Mouse (Mus musculus): Measurements from ENCODE around the gene Arhgef12. TPM values are rescaled to one million over a fixed set of nuclear protein-coding genes. Genes with fewer than 3 reads are reported as not detected.
"Not testable (repeated sequence)": the region's sequence is repeated elsewhere in the genome, so short reads cannot be mapped to it uniquely, and the experiment has no call there.

Arhgef12 gene
- polyA plus RNA-seq, 1 experiment from 2014 or later, result 23.2 TPM

- Histone ChIP-seq H3K9ac (replicated peaks) (no peak overlapping the region), H3K4me3 (replicated peaks) (no peak overlapping the region), H3K27ac (replicated peaks) (no peak overlapping the region), H3K4me2 (no peak overlapping the region), H3K27me3 (replicated peaks) (no peaks in the 10 kb centered on the region), H3K36me3 (no peaks in the 10 kb centered on the region), H3K4me1 (peaks cover 8% of the 10 kb centered on the region), H3K9me3 (replicated peaks) (no peaks in the 10 kb centered on the region)
- 92% methylated on average over 2 of the region's 2 CpGs for WGBS
- ATAC-seq (ENCODE audit: low FRiP score), result no peak
These were observed 23.6 kb upstream of the Arhgef12 start for GRCm38 (mm10) chr9:43130684-43131083.

DNA sequence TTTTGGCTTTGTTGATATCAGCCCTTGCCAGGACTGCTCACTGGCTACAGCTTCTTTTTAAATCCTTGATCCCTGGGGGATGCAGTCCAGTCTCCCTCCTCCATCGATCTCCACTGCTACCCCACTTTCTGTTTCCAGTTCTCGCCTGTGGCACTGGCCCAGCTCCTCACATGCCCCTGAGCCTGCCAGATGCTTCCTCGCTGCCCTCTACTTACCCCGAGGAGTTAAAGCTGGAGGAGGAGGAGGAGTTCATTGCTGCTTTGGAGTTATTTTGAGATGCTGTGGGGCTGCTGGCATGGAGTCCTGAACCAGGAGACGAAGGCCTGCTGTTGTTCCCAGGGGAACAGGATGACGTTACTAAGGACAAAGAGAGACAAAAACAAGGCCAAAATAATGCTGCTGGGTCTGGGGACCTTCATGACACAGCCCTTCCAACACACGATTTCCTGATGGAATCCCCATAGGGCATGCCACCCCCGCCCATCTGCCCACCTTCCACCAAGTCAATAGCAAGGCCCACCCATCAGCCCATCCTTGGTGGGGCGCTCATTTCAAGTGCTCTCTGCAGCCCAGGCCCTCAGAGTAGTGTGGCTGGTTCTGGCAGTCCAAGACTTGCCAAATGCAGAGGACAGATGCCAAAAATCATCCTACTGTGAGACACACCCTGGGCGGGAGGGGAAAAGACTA lies 20.2 kb upstream of the Arhgef12 start:
- H3K27ac ChIP-seq (replicated peaks), result no peak overlapping the region
- 72% methylated on average over 10 of the region's 10 CpGs for WGBS
- peaks cover 8% of the 10 kb centered on the region for H3K4me1 ChIP-seq
- no peak for ATAC-seq (ENCODE audit: low FRiP score)
- no peaks in the 10 kb centered on the region for H3K27me3 ChIP-seq (replicated peaks)
- no peaks in the 10 kb centered on the region for H3K36me3 ChIP-seq
- no peaks in the 10 kb centered on the region for H3K9me3 ChIP-seq (replicated peaks)
- H3K9ac ChIP-seq (replicated peaks), result no peak overlapping the region
- H3K4me3 ChIP-seq (replicated peaks), result no peak overlapping the region
- no peak overlapping the region for H3K4me2 ChIP-seq

DNA sequence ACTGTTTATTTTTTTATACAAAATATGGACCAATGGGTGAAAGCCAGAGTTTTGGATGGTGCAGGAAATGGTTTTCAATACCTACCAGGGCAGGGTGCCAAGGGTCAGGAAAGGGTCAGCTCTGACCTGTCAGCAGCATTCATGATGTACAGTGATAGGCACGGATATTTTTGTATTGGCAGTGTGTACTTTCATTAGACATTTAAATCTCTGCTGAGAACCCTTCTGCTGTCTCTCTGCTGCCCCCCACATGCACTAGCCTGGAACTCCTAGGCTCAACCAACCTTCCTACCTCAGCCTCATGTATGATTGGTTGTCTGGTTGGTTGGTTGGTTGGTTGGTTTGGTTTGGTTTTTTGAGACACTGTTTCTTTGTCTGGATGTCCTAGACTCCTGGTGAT lies 15.3 kb upstream of the Arhgef12 start:
- Histone ChIP-seq H3K27me3 (replicated peaks) (no peaks in the 10 kb centered on the region), H3K4me3 (replicated peaks) (no peak overlapping the region), H3K4me2 (no peak overlapping the region), H3K27ac (replicated peaks) (no peak overlapping the region), H3K9ac (replicated peaks) (no peak overlapping the region), H3K4me1 (no peaks in the 10 kb centered on the region), H3K9me3 (replicated peaks) (no peaks in the 10 kb centered on the region), H3K36me3 (no peaks in the 10 kb centered on the region)
- 74% methylated on average over 1 of the region's 1 CpGs for WGBS
- no peak for ATAC-seq (ENCODE audit: low FRiP score)

DNA sequence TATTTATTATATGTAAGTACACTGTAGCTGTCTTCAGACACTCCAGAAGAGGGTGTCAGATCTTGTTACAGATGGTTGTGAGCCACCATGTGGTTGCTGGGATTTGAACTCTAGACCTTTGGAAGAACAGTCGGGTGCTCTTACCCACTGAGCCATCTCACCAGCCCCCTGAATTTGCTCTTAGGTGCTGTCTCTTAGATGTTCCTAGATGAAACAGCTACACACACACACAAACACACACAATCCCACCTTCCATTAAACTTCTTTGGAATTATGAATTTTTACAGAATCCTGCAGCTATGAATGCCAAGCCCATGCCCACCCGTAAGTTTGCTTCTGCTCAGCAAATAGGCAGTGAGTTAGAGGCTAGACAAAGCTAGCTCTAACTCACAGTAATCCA lies 14.9 kb upstream of the Arhgef12 start:
- ATAC-seq (ENCODE audit: low FRiP score); H3K9me3 ChIP-seq (replicated peaks); H3K4me2 ChIP-seq; H3K36me3 ChIP-seq; H3K4me1 ChIP-seq; H3K27ac ChIP-seq (replicated peaks); H3K9ac ChIP-seq (replicated peaks); H3K27me3 ChIP-seq (replicated peaks); H3K4me3 ChIP-seq (replicated peaks): not testable (repeated sequence)
- 90% methylated on average over 2 of the region's 2 CpGs for WGBS

DNA sequence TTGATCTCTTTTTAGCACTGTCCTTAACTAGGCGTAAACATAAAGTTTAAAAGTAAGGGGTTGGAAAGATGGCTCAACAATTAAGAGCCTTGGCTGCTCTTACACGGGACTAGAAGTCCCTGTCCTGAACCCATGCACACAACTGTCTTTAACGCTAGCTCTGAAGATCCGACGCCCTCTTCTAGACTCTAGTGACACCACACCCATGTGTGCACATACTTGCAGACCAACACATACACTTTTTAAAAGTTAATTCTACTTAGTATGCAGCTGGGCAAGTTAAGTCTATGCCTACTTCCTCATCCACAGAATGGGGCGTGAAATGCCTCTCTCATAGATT lies 9.9 kb upstream of the Arhgef12 start:
- H3K4me2 ChIP-seq, result peak overlapping the region; percentile 74
- no peak overlapping the region for H3K4me3 ChIP-seq (replicated peaks)
- no peak overlapping the region for H3K9ac ChIP-seq (replicated peaks)
- no peaks in the 10 kb centered on the region for H3K9me3 ChIP-seq (replicated peaks)
- H3K27ac ChIP-seq (replicated peaks), result 0 out of 2 replicates have a peak overlapping the region, but pooled peaks have one; percentile 80
- peaks cover 2% of the 10 kb centered on the region; the same call in 1 of the 2 replicates for H3K36me3 ChIP-seq
- WGBS, result 90% methylated on average over 6 of the region's 6 CpGs
- H3K27me3 ChIP-seq (replicated peaks), result no peaks in the 10 kb centered on the region
- ATAC-seq (ENCODE audit: low FRiP score), result peak; percentile 16; the same call in 1 of the 2 replicates
- peaks cover 23% of the 10 kb centered on the region for H3K4me1 ChIP-seq

- peak; percentile 98 for ATAC-seq (ENCODE audit: low FRiP score)
- 4% methylated on average over 53 of the region's 55 CpGs for WGBS
- H3K4me2 ChIP-seq, result peak within 1 kb of the TSS; percentile 74
- H3K27ac ChIP-seq (replicated peaks), result peak within 1 kb of the TSS; percentile 80
- H3K4me3 ChIP-seq (replicated peaks), result peak within 1 kb of the TSS; percentile 96
- H3K9me3 ChIP-seq (replicated peaks), result no peaks in the 10 kb centered on the region
- H3K27me3 ChIP-seq (replicated peaks), result no peaks in the 10 kb centered on the region
- H3K36me3 ChIP-seq, result peaks cover 8% of the 10 kb centered on the region
- peaks cover 23% of the 10 kb centered on the region for H3K4me1 ChIP-seq
- H3K9ac ChIP-seq (replicated peaks), result peak within 1 kb of the TSS; percentile 98
These were observed 9.3 kb upstream of the Arhgef12 start, which contains the start of gene Tmem136 for GRCm38 (mm10) chr9:43116134-43116996. Tmem136 (minus strand) TSS chr9:43116570.

GRCm38 (mm10) chr9:43115431-43116133 lies 8.5 kb upstream of the Arhgef12 start:
- Histone ChIP-seq H3K9ac (replicated peaks) (peak overlapping the region; percentile 98), H3K9me3 (replicated peaks) (no peaks in the 10 kb centered on the region), H3K4me1 (peaks cover 23% of the 10 kb centered on the region), H3K27ac (replicated peaks) (peak overlapping the region; percentile 80), H3K36me3 (peaks cover 16% of the 10 kb centered on the region), H3K27me3 (replicated peaks) (no peaks in the 10 kb centered on the region), H3K4me2 (peak overlapping the region; percentile 74), H3K4me3 (replicated peaks) (peak overlapping the region; percentile 96)
- no peak for ATAC-seq (ENCODE audit: low FRiP score)
- WGBS, result 18% methylated on average over 12 of the region's 12 CpGs

- Histone ChIP-seq H3K9ac (replicated peaks) (no peak overlapping the region), H3K27me3 (replicated peaks) (no peaks in the 10 kb centered on the region), H3K9me3 (replicated peaks) (no peaks in the 10 kb centered on the region), H3K4me2 (peak overlapping the region; percentile 74), H3K27ac (replicated peaks) (no peak overlapping the region), H3K4me1 (peaks cover 23% of the 10 kb centered on the region), H3K4me3 (replicated peaks) (no peak overlapping the region), H3K36me3 (peaks cover 22% of the 10 kb centered on the region)
- ATAC-seq (ENCODE audit: low FRiP score), result no peak
- WGBS, result 95% methylated on average over 4 of the region's 4 CpGs
These were observed 7.8 kb upstream of the Arhgef12 start for GRCm38 (mm10) chr9:43114833-43115232.

- WGBS, result 87% methylated on average over 8 of the region's 8 CpGs
- Histone ChIP-seq H3K4me1 (peaks cover 28% of the 10 kb centered on the region), H3K27ac (replicated peaks) (no peak overlapping the region), H3K9ac (replicated peaks) (no peak overlapping the region), H3K36me3 (peaks cover 26% of the 10 kb centered on the region), H3K4me2 (no peak overlapping the region), H3K27me3 (replicated peaks) (no peaks in the 10 kb centered on the region), H3K9me3 (replicated peaks) (no peaks in the 10 kb centered on the region), H3K4me3 (replicated peaks) (no peak overlapping the region)
- ATAC-seq (ENCODE audit: low FRiP score), result no peak
These were observed 3.4 kb upstream of the Arhgef12 start for GRCm38 (mm10) chr9:43110286-43110980.

- H3K36me3 ChIP-seq, result peaks cover 26% of the 10 kb centered on the region
- no peak overlapping the region for H3K4me3 ChIP-seq (replicated peaks)
- peaks cover 29% of the 10 kb centered on the region for H3K4me1 ChIP-seq
- H3K9me3 ChIP-seq (replicated peaks), result no peaks in the 10 kb centered on the region
- H3K4me2 ChIP-seq, result no peak overlapping the region
- ATAC-seq (ENCODE audit: low FRiP score), result no peak
- no peaks in the 10 kb centered on the region for H3K27me3 ChIP-seq (replicated peaks)
- WGBS, result 88% methylated on average over 7 of the region's 7 CpGs
- no peak overlapping the region for H3K27ac ChIP-seq (replicated peaks)
- H3K9ac ChIP-seq (replicated peaks), result no peak overlapping the region
These were observed 2.1 kb upstream of the Arhgef12 start for GRCm38 (mm10) chr9:43109125-43109524.

GRCm38 (mm10) chr9:43108721-43109120 lies 1.7 kb upstream of the Arhgef12 start:
- Histone ChIP-seq H3K36me3 (peaks cover 26% of the 10 kb centered on the region), H3K27me3 (replicated peaks) (no peaks in the 10 kb centered on the region), H3K9me3 (replicated peaks) (no peaks in the 10 kb centered on the region), H3K4me2 (no peak overlapping the region), H3K27ac (replicated peaks) (no peak overlapping the region), H3K4me1 (peaks cover 33% of the 10 kb centered on the region), H3K4me3 (replicated peaks) (no peak overlapping the region), H3K9ac (replicated peaks) (no peak overlapping the region)
- no peak for ATAC-seq (ENCODE audit: low FRiP score)
- WGBS, result 72% methylated on average over 3 of the region's 3 CpGs
